Mouse (Mus musculus) gastrocnemius, postnatal 14 days (tissue): Measurements from ENCODE around the gene Pard3. TPM values are rescaled to one million over a fixed set of nuclear protein-coding genes. Genes with fewer than 3 reads are reported as not detected.

ENCODE experiments used
- DNase-seq: peaks from one replicate; pipeline ENCODE4 v3.0.0; 2021; ENCODE audit warnings: mixed read lengths
- intact Hi-C: fragments of 180-260 bp; cut with DNase I; formaldehyde crosslinking; loops from one replicate; pipeline ENCODE4 v1.15.1; 2025; ENCODE audit warnings: low total_unique reads
- total RNA-seq, 2 experiments: library from RNA; stranded (reverse); gene quantifications; 2 replicates each; pipeline ENCODE4 v1.2.3; 2021

Pard3 gene
- total RNA-seq, 2 experiments from 2014 or later: 23.9 to 25.7 TPM

- no peak for DNase-seq
- intact Hi-C loops: no loop called here
Observed at GRCm38 (mm10) chr8:127262026-127262425, 198.3 kb downstream of the Pard3 start.

GRCm38 (mm10) chr8:127262436-127262835 lies 198.7 kb downstream of the Pard3 start:
- no peak for DNase-seq
- intact Hi-C loops: no loop called here

- intact Hi-C loops: no loop called here
- DNase-seq: no peak
Observed at GRCm38 (mm10) chr8:127262926-127263325, 199.2 kb downstream of the Pard3 start.

GRCm38 (mm10) chr8:127263457-127263856 lies 199.8 kb downstream of the Pard3 start:
- no peak for DNase-seq
- intact Hi-C loops: no loop called here

GRCm38 (mm10) chr8:127264691-127265470 lies 201.2 kb downstream of the Pard3 start:
- no peak for DNase-seq
- intact Hi-C loops: no loop called here

- intact Hi-C loops: no loop called here
Observed at GRCm38 (mm10) chr8:127266777-127267176, 203.1 kb downstream of the Pard3 start.

GRCm38 (mm10) chr8:127268239-127269024 lies 204.7 kb downstream of the Pard3 start:
- intact Hi-C loops: no loop called here
- DNase-seq: no peak

More at GRCm38 (mm10) chr8:127266777-127267176, 203.1 kb downstream of the Pard3 start:
- DNase-seq: no peak

GRCm38 (mm10) chr8:127269082-127269747 lies 205.5 kb downstream of the Pard3 start:
- intact Hi-C loops: no loop called here
- no peak for DNase-seq

- no peak for DNase-seq
Observed at GRCm38 (mm10) chr8:127271186-127271585, 207.5 kb downstream of the Pard3 start.

GRCm38 (mm10) chr8:127280299-127280974 lies 216.7 kb downstream of the Pard3 start:
- intact Hi-C loops: no loop called here
- no peak for DNase-seq

More at GRCm38 (mm10) chr8:127271186-127271585, 207.5 kb downstream of the Pard3 start:
- intact Hi-C loops: no loop called here

GRCm38 (mm10) chr8:127281035-127281434 lies 217.3 kb downstream of the Pard3 start:
- DNase-seq: no peak
- intact Hi-C loops: no loop called here

GRCm38 (mm10) chr8:127284462-127285216 lies 220.9 kb downstream of the Pard3 start:
- intact Hi-C loops: no loop called here
- DNase-seq: no peak

- intact Hi-C loops: no loop called here
Observed at GRCm38 (mm10) chr8:127287816-127288215, 224.1 kb downstream of the Pard3 start.

GRCm38 (mm10) chr8:127292307-127292706 lies 228.6 kb downstream of the Pard3 start:
- intact Hi-C loops: no loop called here

More at GRCm38 (mm10) chr8:127287816-127288215, 224.1 kb downstream of the Pard3 start:
- no peak for DNase-seq

GRCm38 (mm10) chr8:127293025-127293729 lies 229.5 kb downstream of the Pard3 start:
- intact Hi-C loops: no loop called here
- DNase-seq: no peak

More at GRCm38 (mm10) chr8:127292307-127292706, 228.6 kb downstream of the Pard3 start:
- no peak for DNase-seq

GRCm38 (mm10) chr8:127294061-127294460 lies 230.4 kb downstream of the Pard3 start:
- no peak for DNase-seq
- intact Hi-C loops: no loop called here

GRCm38 (mm10) chr8:127295848-127296247 lies 232.2 kb downstream of the Pard3 start:
- intact Hi-C loops: no loop called here
- DNase-seq: no peak

- intact Hi-C loops: no loop called here
- DNase-seq: no peak
Observed at GRCm38 (mm10) chr8:127300493-127300892, 236.8 kb downstream of the Pard3 start.
